7 mouse cellular contexts compared by ENCODE assay signal in the genomic region with DNA sequence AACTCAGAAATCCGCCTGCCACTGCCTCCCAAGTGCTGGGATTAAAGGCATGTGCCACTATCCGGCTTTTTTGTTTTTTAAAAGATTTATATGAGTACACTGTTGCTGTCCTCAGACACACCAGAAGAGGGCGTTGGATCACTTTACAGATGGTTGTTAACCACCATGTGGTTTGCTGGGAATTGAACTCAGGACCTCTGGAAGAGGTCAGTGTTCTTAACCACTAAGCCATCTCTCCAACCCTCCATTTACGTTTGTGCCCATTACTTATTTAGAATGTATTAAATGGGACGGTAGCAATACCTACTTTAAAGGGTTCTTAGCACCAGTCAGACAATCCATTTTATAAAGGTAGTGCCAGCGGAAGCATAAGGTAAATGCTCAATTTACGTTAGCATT. TPM values are rescaled to one million over a fixed set of nuclear protein-coding genes. Genes with fewer than 3 reads are reported as not detected.
A peak's percentile ranks its signal among the peaks of the same experiment; 100 is the strongest.
DNase-seq lines count a peak whose midpoint lies in the region; ATAC-seq and TF ChIP-seq lines count a peak whose summit lies in the region.

No protein-coding gene starts in this region.

- 0 out of 2 replicates have a peak overlapping the region, but pooled peaks have one; percentile 70 for H3K9ac ChIP-seq in forebrain, embryonic 14.5 days (ENCODE audit: low read length)
- peak overlapping the region; percentile 84 for H3K9ac ChIP-seq in liver, embryonic 15.5 days
- no peak overlapping the region for H3K9ac ChIP-seq in stomach, embryonic 16.5 days (ENCODE audit: low read length)

- no peak overlapping the region for H3K27ac ChIP-seq in bone marrow, adult 2 months (ENCODE audit: control insufficient read depth, insufficient read depth, low read depth, low read length, poor library complexity)
- H3K27ac ChIP-seq in forebrain, embryonic 14.5 days (ENCODE audit: low read depth, low read length), result no peak overlapping the region
- peak overlapping the region; percentile 80 for H3K27ac ChIP-seq in liver, embryonic 15.5 days (replicated peaks)
- H3K27ac ChIP-seq in stomach, embryonic 16.5 days (ENCODE audit: low read length), result no peak overlapping the region; the same call in 1 of the 2 replicates

- H3K4me3 ChIP-seq in megakaryocyte, embryonic 14.5 days (replicated peaks), result peak overlapping the region; percentile 100
- H3K4me3 ChIP-seq in bone marrow, adult 2 months (replicated peaks; ENCODE audit: control insufficient read depth, low read depth, low read length), result peak overlapping the region; percentile 92
- peak overlapping the region; percentile 78 for H3K4me3 ChIP-seq in forebrain, embryonic 14.5 days (ENCODE audit: low read depth, low read length)
- H3K4me3 ChIP-seq in liver, embryonic 15.5 days (replicated peaks), result peak overlapping the region; percentile 92
- peak overlapping the region; percentile 99 for H3K4me3 ChIP-seq in stomach, embryonic 16.5 days (replicated peaks; ENCODE audit: low read length)

- no peaks in the 10 kb centered on the region for H3K27me3 ChIP-seq in megakaryocyte, embryonic 14.5 days (replicated peaks)
- H3K27me3 ChIP-seq in forebrain, embryonic 14.5 days (replicated peaks; ENCODE audit: control insufficient read depth, insufficient read depth, low read length), result no peaks in the 10 kb centered on the region
- no peaks in the 10 kb centered on the region for H3K27me3 ChIP-seq in liver, embryonic 15.5 days
- no peaks in the 10 kb centered on the region for H3K27me3 ChIP-seq in stomach, embryonic 16.5 days (ENCODE audit: control insufficient read depth, insufficient read depth, low read length)

- H3K4me1 ChIP-seq in megakaryocyte, embryonic 14.5 days, result peaks cover 8% of the 10 kb centered on the region; the same call in 1 of the 2 replicates
- no peaks in the 10 kb centered on the region for H3K4me1 ChIP-seq in bone marrow, adult 2 months (ENCODE audit: control insufficient read depth, insufficient read depth, low read length)
- no peaks in the 10 kb centered on the region for H3K4me1 ChIP-seq in forebrain, embryonic 14.5 days (ENCODE audit: control insufficient read depth, insufficient read depth, low read length)
- peaks cover 12% of the 10 kb centered on the region for H3K4me1 ChIP-seq in liver, embryonic 15.5 days (replicated peaks)
- no peaks in the 10 kb centered on the region; the same call in 1 of the 2 replicates for H3K4me1 ChIP-seq in stomach, embryonic 16.5 days (ENCODE audit: control insufficient read depth, insufficient read depth, low read length)

- peaks cover 13% of the 10 kb centered on the region for H3K36me3 ChIP-seq in megakaryocyte, embryonic 14.5 days (replicated peaks; ENCODE audit: low read length)
- H3K36me3 ChIP-seq in forebrain, embryonic 14.5 days (ENCODE audit: control insufficient read depth, insufficient read depth, low read length), result 0 out of 2 replicates have a peak, but pooled peaks cover 4% of the 10 kb centered on the region
- H3K36me3 ChIP-seq in liver, embryonic 15.5 days (replicated peaks), result peaks cover 19% of the 10 kb centered on the region
- no peaks in the 10 kb centered on the region for H3K36me3 ChIP-seq in stomach, embryonic 16.5 days (ENCODE audit: control insufficient read depth, insufficient read depth, low read length)

- WGBS in bone marrow, adult 2 months, result 12% methylated on average over 7 of the region's 7 CpGs
- 20% methylated on average over 7 of the region's 7 CpGs for WGBS in forebrain, embryonic 14.5 days
- 13% methylated on average over 7 of the region's 7 CpGs for WGBS in liver, embryonic 15.5 days (ENCODE audit: insufficient replicate concordance)
- WGBS in stomach, embryonic 16.5 days, result 16% methylated on average over 7 of the region's 7 CpGs

- H3K4me2 ChIP-seq in forebrain, embryonic 14.5 days (ENCODE audit: low read length), result peak overlapping the region; percentile 56
- H3K4me2 ChIP-seq in liver, embryonic 15.5 days, result peak overlapping the region; percentile 78
- peak overlapping the region; percentile 56 for H3K4me2 ChIP-seq in stomach, embryonic 16.5 days (ENCODE audit: low read depth, low read length)

- peak; percentile 38 for DNase-seq in forebrain, embryonic 14.5 days (ENCODE audit: low spot score)
- no peak for DNase-seq in adrenal gland, postnatal 36 days

- ATAC-seq in megakaryocyte, adult 5-6 weeks (ENCODE audit: poor library complexity, severe bottlenecking), result no peak
- ATAC-seq in forebrain, embryonic 14.5 days, result no peak
- ATAC-seq in liver, embryonic 15.5 days (ENCODE audit: insufficient read depth), result no peak
- no peak for ATAC-seq in stomach, embryonic 16.5 days (ENCODE audit: insufficient read depth, low FRiP score)

- no peaks in the 10 kb centered on the region for H3K9me3 ChIP-seq in megakaryocyte, embryonic 14.5 days
- H3K9me3 ChIP-seq in forebrain, embryonic 14.5 days (replicated peaks; ENCODE audit: control insufficient read depth, low read length), result no peaks in the 10 kb centered on the region
- H3K9me3 ChIP-seq in liver, embryonic 15.5 days (replicated peaks), result no peaks in the 10 kb centered on the region
- H3K9me3 ChIP-seq in stomach, embryonic 16.5 days (replicated peaks; ENCODE audit: control insufficient read depth, low read length), result no peaks in the 10 kb centered on the region

- TF ChIP-seq CTCF in bone marrow, adult 2 months (IDR thresholded peaks at IDR 0.05; ENCODE audit: control insufficient read depth, insufficient read depth, low read length), result no peak

- no peak for TF ChIP-seq POLR2A in bone marrow, adult 2 months (IDR thresholded peaks at IDR 0.05; ENCODE audit: borderline replicate concordance, control insufficient read depth, low read depth, low read length)

RNA-seq across cellular contexts. Expression of gene Kif20b, which starts 0.9 kb away (rescaled TPM):
- 0.68 and 1.2 TPM in 2 replicates for polyA plus RNA-seq in megakaryocyte, embryonic 14.5 days (2012; ENCODE audit: insufficient read depth, low replicate concordance)
- total RNA-seq in megakaryocyte, adult 5-6 weeks (2015), result 72.8 and 96.1 TPM in 2 replicates
- 96.4 and 102 TPM in 2 replicates for total RNA-seq in megakaryocyte, adult 5-6 weeks (2017)
- polyA plus RNA-seq in bone marrow, adult 2 months (2011; ENCODE audit: insufficient read depth, insufficient read length, low replicate concordance, missing spikeins), result 17.6 and 27.4 TPM in 2 replicates
- 30.8 and 32.9 TPM in 2 replicates for polyA plus RNA-seq in forebrain, embryonic 14.5 days (2014; fragmentation: Nextera tagmentation; extraction: Ambion mirVana)
- polyA plus RNA-seq in liver, embryonic 15.5 days (2015; fragmentation: Nextera tagmentation; extraction: Ambion mirVana), result 32.6 and 32.8 TPM in 2 replicates
- polyA plus RNA-seq in stomach, embryonic 16.5 days (2015; fragmentation: Nextera tagmentation; extraction: Ambion mirVana), result 47.2 and 49.3 TPM in 2 replicates
- total RNA-seq in adrenal gland, postnatal 36 days (2021), result 1 to 10 TPM; 3.9 to 6.1 TPM

RNA-seq across cellular contexts. Expression of gene Pank1, which starts 42.0 kb away (rescaled TPM):
- 0.79 and 1.5 TPM in 2 replicates for polyA plus RNA-seq in megakaryocyte, embryonic 14.5 days (2012; ENCODE audit: insufficient read depth, low replicate concordance)
- total RNA-seq in megakaryocyte, adult 5-6 weeks (2015), result 6.2 and 7.7 TPM in 2 replicates
- total RNA-seq in megakaryocyte, adult 5-6 weeks (2017), result 3.3 and 5.0 TPM in 2 replicates
- polyA plus RNA-seq in bone marrow, adult 2 months (2011; ENCODE audit: insufficient read depth, insufficient read length, low replicate concordance, missing spikeins), result 1.8 and 2.1 TPM in 2 replicates
- polyA plus RNA-seq in forebrain, embryonic 14.5 days (2014; fragmentation: Nextera tagmentation; extraction: Ambion mirVana), result 6.1 and 7.0 TPM in 2 replicates
- 8.3 and 8.6 TPM in 2 replicates for polyA plus RNA-seq in liver, embryonic 15.5 days (2015; fragmentation: Nextera tagmentation; extraction: Ambion mirVana)
- 4.2 and 5.7 TPM in 2 replicates for polyA plus RNA-seq in stomach, embryonic 16.5 days (2015; fragmentation: Nextera tagmentation; extraction: Ambion mirVana)
- 10 to 100 TPM; 52.3 to 93.0 TPM for total RNA-seq in adrenal gland, postnatal 36 days (2021)
